Mouse (Mus musculus) lung, adult 2 months (tissue): ENCODE data around the gene Top2a. TPM values are rescaled to one million over a fixed set of nuclear protein-coding genes. Genes with fewer than 3 reads are reported as not detected.

Experiments used
- DNase-seq: peaks from one replicate; pipeline ENCODE4 v3.0.0; 2022
- H3K4me1 ChIP-seq: fragments of 200-500 bp; 2 replicates; pipeline ENCODE4 v1.6.1; 2011; ENCODE audit warnings: low read length; ENCODE audit not compliant: control insufficient read depth, insufficient read depth
- H3K4me3 ChIP-seq: fragments of 200-500 bp; replicated peaks from 2 replicates; pipeline ENCODE3; 2011; ENCODE audit warnings: low read depth, mild to moderate bottlenecking, control low read depth, low read length; ENCODE audit errors: extremely low read depth
- CTCF ChIP-seq: fragments of 200-500 bp; IDR thresholded peaks from 2 replicates; pipeline ENCODE4 v1.5.1; 2011; ENCODE audit warnings: mild to moderate bottlenecking, low read length, control low read depth; ENCODE audit not compliant: insufficient read depth
- POLR2A ChIP-seq: fragments of 200-500 bp; IDR thresholded peaks from 2 replicates; pipeline ENCODE4 v1.6.1; 2011; ENCODE audit warnings: low read depth, mild to moderate bottlenecking, control low read depth, low read length, borderline replicate concordance; ENCODE audit errors: extremely low read depth
- WGBS: fragments of 180-500 bp; shearing (Covaris S2); methylation state at CpG from one replicate; pipeline ENCODE4 v1.1.7; 2018; 5-methylcytosine and 5-hydroxymethylcytosine counted together
- polyA plus RNA-seq: library from polyadenylated mRNA; depleted of rRNA; stranded (reverse); fragments of >200 nt; gene quantifications from 2 replicates; pipeline ENCODE4 v1.2.3, GENCODE M21; 2012; rRNA removed

Top2a gene
- polyA plus RNA-seq, 1 experiment = 1.4 TPM

DNA sequence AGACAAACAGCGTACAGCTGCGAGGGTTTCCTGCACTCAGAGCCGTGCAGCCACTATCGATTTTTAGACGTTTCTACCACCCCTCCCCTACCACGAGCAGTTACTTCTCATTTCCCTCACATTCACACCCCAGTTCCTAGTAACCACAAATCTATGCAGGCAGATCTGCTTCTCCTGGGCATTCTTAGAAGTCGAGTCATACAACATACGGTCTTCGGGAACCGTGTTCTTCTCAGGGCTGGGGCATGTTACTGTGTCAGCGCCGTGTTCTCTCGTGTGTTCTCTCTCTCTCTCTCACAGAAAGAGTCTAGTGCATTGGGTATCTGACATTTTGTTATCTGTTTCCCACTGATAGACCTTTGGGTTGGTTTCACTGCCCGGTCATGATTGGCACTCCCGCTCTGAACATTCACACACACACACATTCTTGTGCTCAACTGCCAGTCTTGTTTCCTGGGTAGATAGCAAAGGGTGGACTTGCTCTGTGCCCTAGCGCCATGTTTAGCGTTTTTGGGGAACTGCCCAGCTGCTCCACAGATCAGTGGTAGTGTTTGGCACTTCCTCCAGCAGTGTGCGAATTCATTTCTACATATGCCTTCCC is 75.9 kb downstream of the Top2a start:
- peaks cover 53% of the 10 kb centered on the region for H3K4me1 ChIP-seq
- DNase-seq = no peak
- WGBS = 59% methylated on average over 18 of the region's 18 CpGs

DNA sequence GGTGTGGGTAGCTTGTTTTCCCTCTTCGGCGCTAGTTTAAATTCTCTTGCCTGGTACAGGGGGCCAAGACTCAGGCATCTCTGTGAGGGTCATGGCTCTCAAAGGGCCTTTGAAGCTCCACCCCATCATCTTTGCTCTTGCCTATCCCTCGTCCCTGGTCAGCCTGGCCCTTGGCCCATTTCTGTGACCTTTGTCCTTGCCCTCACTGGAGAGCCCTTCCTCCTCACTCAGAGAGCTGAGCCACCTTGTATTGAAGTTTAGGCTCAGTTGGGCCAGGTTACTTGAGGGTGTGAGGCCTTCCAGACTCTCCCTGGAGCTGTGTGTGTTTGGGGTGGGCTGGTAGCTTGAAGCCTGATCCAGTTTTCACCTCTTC is 78.4 kb downstream of the Top2a start:
- no peak for TF ChIP-seq CTCF
- no peak for TF ChIP-seq POLR2A
- peaks cover 55% of the 10 kb centered on the region for H3K4me1 ChIP-seq
- no peak for DNase-seq
- 26% methylated on average over 3 of the region's 3 CpGs for WGBS
- H3K4me3 ChIP-seq = no peak overlapping the region

More for the DNA sequence above, 75.9 kb downstream of the Top2a start:
- no peak overlapping the region for H3K4me3 ChIP-seq
- TF ChIP-seq POLR2A (no peak), CTCF (no peak)

DNA sequence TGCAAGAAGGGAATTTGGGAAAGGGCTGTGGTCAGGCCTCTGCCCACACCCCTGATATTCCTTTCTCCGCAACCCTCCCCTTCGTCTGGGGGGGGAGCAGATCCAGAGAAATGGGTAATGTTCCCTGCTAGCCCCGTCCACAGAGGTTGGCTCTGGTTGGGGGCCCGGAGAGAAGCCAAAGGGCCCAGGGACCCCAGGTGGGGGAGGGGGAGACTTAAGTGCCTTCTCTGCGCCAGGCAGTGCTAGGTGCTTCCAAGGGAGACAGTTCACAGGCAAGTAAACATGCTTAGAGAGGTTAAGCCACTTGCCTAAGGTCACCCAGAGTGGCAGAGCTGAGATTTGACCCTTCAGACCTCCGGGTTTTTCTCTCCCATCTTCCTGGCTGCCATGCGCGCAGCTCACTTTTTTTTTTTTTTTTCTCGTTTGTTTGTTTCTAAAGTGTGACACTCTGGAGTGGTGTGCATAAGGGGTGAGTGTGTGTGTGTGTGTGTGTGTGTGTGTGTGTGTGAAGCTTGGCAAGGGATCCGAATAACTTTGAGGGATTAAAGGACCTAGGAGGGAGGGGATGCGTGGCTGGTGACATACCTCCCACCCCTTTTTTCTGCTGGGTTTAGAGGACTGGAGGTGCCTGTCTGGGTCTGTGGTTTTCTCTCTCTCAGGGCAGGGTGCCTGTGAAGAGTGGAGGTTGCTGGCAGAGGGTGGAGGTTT is 78.9 kb downstream of the Top2a start:
- DNase-seq = no peak
- TF ChIP-seq CTCF (no peak), POLR2A (no peak)
- Histone ChIP-seq H3K4me3 (no peak overlapping the region), H3K4me1 (peaks cover 55% of the 10 kb centered on the region)
- WGBS = 29% methylated on average over 11 of the region's 11 CpGs

- DNase-seq = no peak
- no peak overlapping the region for H3K4me3 ChIP-seq
- TF ChIP-seq CTCF (no peak), POLR2A (no peak)
- H3K4me1 ChIP-seq = peaks cover 55% of the 10 kb centered on the region
- 17% methylated on average over 14 of the region's 14 CpGs for WGBS
Measured at GRCm38 (mm10) chr11:98943741-98944461, 80.1 kb downstream of the Top2a start.

Other genes starting within 250 kb of the Top2a start
- 213 and 329 TPM in 2 replicates for gene Nr1d1, start 248.9 kb downstream of the Top2a start, polyA plus RNA-seq
- gene Msl1, start 228.7 kb downstream of the Top2a start, polyA plus RNA-seq = 39.0 and 54.3 TPM in 2 replicates
- 33.6 and 37.9 TPM in 2 replicates for gene Casc3, start 219.3 kb downstream of the Top2a start, polyA plus RNA-seq
- 3.4 and 18.4 TPM in 2 replicates for gene Rapgefl1, start 187.4 kb downstream of the Top2a start, polyA plus RNA-seq
- gene Wipf2, start 160.6 kb downstream of the Top2a start, polyA plus RNA-seq = 10.1 and 14.0 TPM in 2 replicates
- 0.16 and 0.25 TPM in 2 replicates for gene Cdc6, start 116.4 kb downstream of the Top2a start, polyA plus RNA-seq
- 59.0 and 62.2 TPM in 2 replicates for gene Rara, start 96.4 kb downstream of the Top2a start, polyA plus RNA-seq
- gene Gjd3, start 41.2 kb downstream of the Top2a start, polyA plus RNA-seq = 0.29 and 0.40 TPM in 2 replicates
- 459 and 481 TPM in 2 replicates for gene Igfbp4, start 17.1 kb upstream of the Top2a start, polyA plus RNA-seq
- 2.9 and 4.9 TPM in 2 replicates for gene Tns4, start 65.1 kb upstream of the Top2a start, polyA plus RNA-seq
- 15.5 and 19.7 TPM in 2 replicates for gene Ccr7, start 130.9 kb upstream of the Top2a start, polyA plus RNA-seq
- gene Smarce1, start 206.8 kb upstream of the Top2a start, polyA plus RNA-seq = 19.3 and 20.8 TPM in 2 replicates
- 0.11 and 0.12 TPM in 2 replicates for gene Krt222, start 219.9 kb upstream of the Top2a start, polyA plus RNA-seq